Mouse (Mus musculus): ENCODE data around the gene Myof. TPM values are rescaled to one million over a fixed set of nuclear protein-coding genes. Genes with fewer than 3 reads are reported as not detected.

The Myof gene
- polyA plus RNA-seq, 1 experiment from 2014 or later: 5.7 TPM

- H3K9me3 ChIP-seq: no peaks in the 10 kb centered on the region
- no peak overlapping the region for H3K4me3 ChIP-seq
- H3K4me2 ChIP-seq: no peak overlapping the region
- H3K27ac ChIP-seq (replicated peaks): peak overlapping the region; percentile 77
- no peaks in the 10 kb centered on the region for H3K36me3 ChIP-seq
- no peaks in the 10 kb centered on the region for H3K27me3 ChIP-seq (replicated peaks)
- no peak for ATAC-seq (ENCODE audit: extremely low read depth, insufficient number of reproducible peaks, low FRiP score, low TSS enrichment)
- WGBS: 75% methylated on average over 8 of the region's 8 CpGs
- no peak overlapping the region for H3K9ac ChIP-seq
- peaks cover 58% of the 10 kb centered on the region for H3K4me1 ChIP-seq
Measured at GRCm38 (mm10) chr19:38026211-38026624, 17.2 kb downstream of the Myof start.

GRCm38 (mm10) chr19:38025254-38026041, 17.9 kb downstream of the Myof start:
- Histone ChIP-seq H3K27me3 (replicated peaks) (no peaks in the 10 kb centered on the region), H3K4me2 (peak overlapping the region; percentile 33), H3K4me3 (no peak overlapping the region), H3K9ac (no peak overlapping the region), H3K27ac (replicated peaks) (peak overlapping the region; percentile 77), H3K9me3 (no peaks in the 10 kb centered on the region), H3K36me3 (no peaks in the 10 kb centered on the region), H3K4me1 (peaks cover 52% of the 10 kb centered on the region)
- WGBS: 39% methylated on average over 8 of the region's 9 CpGs
- ATAC-seq (ENCODE audit: extremely low read depth, insufficient number of reproducible peaks, low FRiP score, low TSS enrichment): peak; percentile 57; the same call in 1 of the 2 replicates

- H3K27ac ChIP-seq (replicated peaks): 0 out of 2 replicates have a peak overlapping the region, but pooled peaks have one; percentile 5
- WGBS: 67% methylated on average over 4 of the region's 4 CpGs
- no peak overlapping the region for H3K4me3 ChIP-seq
- no peak overlapping the region for H3K9ac ChIP-seq
- peaks cover 43% of the 10 kb centered on the region for H3K4me1 ChIP-seq
- no peaks in the 10 kb centered on the region for H3K9me3 ChIP-seq
- H3K27me3 ChIP-seq (replicated peaks): no peaks in the 10 kb centered on the region
- H3K4me2 ChIP-seq: no peak overlapping the region
- no peak for ATAC-seq (ENCODE audit: extremely low read depth, insufficient number of reproducible peaks, low FRiP score, low TSS enrichment)
- no peaks in the 10 kb centered on the region for H3K36me3 ChIP-seq
Measured at GRCm38 (mm10) chr19:38023603-38024002, 19.8 kb downstream of the Myof start.

- no peaks in the 10 kb centered on the region for H3K9me3 ChIP-seq
- 0 out of 2 replicates have a peak overlapping the region, but pooled peaks have one; percentile 5 for H3K27ac ChIP-seq (replicated peaks)
- no peaks in the 10 kb centered on the region for H3K27me3 ChIP-seq (replicated peaks)
- peaks cover 34% of the 10 kb centered on the region for H3K4me1 ChIP-seq
- 44% methylated on average over 4 of the region's 4 CpGs for WGBS
- H3K36me3 ChIP-seq: no peaks in the 10 kb centered on the region
- no peak for ATAC-seq (ENCODE audit: extremely low read depth, insufficient number of reproducible peaks, low FRiP score, low TSS enrichment)
- no peak overlapping the region for H3K9ac ChIP-seq
- H3K4me2 ChIP-seq: no peak overlapping the region
- H3K4me3 ChIP-seq: no peak overlapping the region
Measured at GRCm38 (mm10) chr19:38022710-38023109, 20.7 kb downstream of the Myof start.

- H3K4me2 ChIP-seq: no peak overlapping the region
- no peaks in the 10 kb centered on the region for H3K9me3 ChIP-seq
- H3K4me3 ChIP-seq: no peak overlapping the region
- no peak overlapping the region for H3K9ac ChIP-seq
- H3K36me3 ChIP-seq: no peaks in the 10 kb centered on the region
- ATAC-seq (ENCODE audit: extremely low read depth, insufficient number of reproducible peaks, low FRiP score, low TSS enrichment): no peak
- H3K27ac ChIP-seq (replicated peaks): peak overlapping the region; percentile 36
- H3K4me1 ChIP-seq: peaks cover 9% of the 10 kb centered on the region
- WGBS: 60% methylated on average over 1 of the region's 1 CpGs
- H3K27me3 ChIP-seq (replicated peaks): no peaks in the 10 kb centered on the region
Measured at GRCm38 (mm10) chr19:38015873-38016254, 27.5 kb downstream of the Myof start.

GRCm38 (mm10) chr19:38015180-38015872, 28.1 kb downstream of the Myof start:
- Histone ChIP-seq H3K27ac (replicated peaks) (peak overlapping the region; percentile 36), H3K27me3 (replicated peaks) (no peaks in the 10 kb centered on the region)

GRCm38 (mm10) chr19:38014443-38014842, 28.9 kb downstream of the Myof start:
- H3K4me3 ChIP-seq: no peak overlapping the region
- no peaks in the 10 kb centered on the region for H3K9me3 ChIP-seq
- 59% methylated on average over 5 of the region's 5 CpGs for WGBS
- H3K9ac ChIP-seq: no peak overlapping the region
- H3K27ac ChIP-seq (replicated peaks): no peak overlapping the region
- peaks cover 9% of the 10 kb centered on the region for H3K4me1 ChIP-seq
- H3K27me3 ChIP-seq (replicated peaks): no peaks in the 10 kb centered on the region
- no peak overlapping the region for H3K4me2 ChIP-seq
- no peak for ATAC-seq (ENCODE audit: extremely low read depth, insufficient number of reproducible peaks, low FRiP score, low TSS enrichment)
- H3K36me3 ChIP-seq: no peaks in the 10 kb centered on the region

More at GRCm38 (mm10) chr19:38015180-38015872, 28.1 kb downstream of the Myof start:
- no peaks in the 10 kb centered on the region for H3K36me3 ChIP-seq
- WGBS: 13% methylated on average over 1 of the region's 1 CpGs
- no peak overlapping the region for H3K4me3 ChIP-seq
- ATAC-seq (ENCODE audit: extremely low read depth, insufficient number of reproducible peaks, low FRiP score, low TSS enrichment): no peak
- no peak overlapping the region for H3K9ac ChIP-seq
- peaks cover 9% of the 10 kb centered on the region for H3K4me1 ChIP-seq
- H3K9me3 ChIP-seq: no peaks in the 10 kb centered on the region
- no peak overlapping the region for H3K4me2 ChIP-seq

GRCm38 (mm10) chr19:38011379-38011778, 32.0 kb downstream of the Myof start:
- 62% methylated on average over 1 of the region's 1 CpGs for WGBS
- Histone ChIP-seq H3K4me3 (no peak overlapping the region), H3K9me3 (no peaks in the 10 kb centered on the region), H3K27me3 (replicated peaks) (no peaks in the 10 kb centered on the region), H3K4me2 (no peak overlapping the region), H3K36me3 (no peaks in the 10 kb centered on the region), H3K27ac (replicated peaks) (no peak overlapping the region), H3K9ac (no peak overlapping the region), H3K4me1 (peaks cover 9% of the 10 kb centered on the region)
- ATAC-seq (ENCODE audit: extremely low read depth, insufficient number of reproducible peaks, low FRiP score, low TSS enrichment): no peak

GRCm38 (mm10) chr19:38004809-38005380, 38.5 kb downstream of the Myof start:
- Histone ChIP-seq H3K9ac (no peak overlapping the region), H3K9me3 (no peaks in the 10 kb centered on the region), H3K4me3 (no peak overlapping the region), H3K27ac (replicated peaks) (peak overlapping the region; percentile 83), H3K4me2 (no peak overlapping the region), H3K27me3 (replicated peaks) (no peaks in the 10 kb centered on the region), H3K36me3 (no peaks in the 10 kb centered on the region), H3K4me1 (peaks cover 20% of the 10 kb centered on the region)
- ATAC-seq (ENCODE audit: extremely low read depth, insufficient number of reproducible peaks, low FRiP score, low TSS enrichment): no peak; the same call in 1 of the 2 replicates
- 74% methylated on average over 8 of the region's 8 CpGs for WGBS

- 52% methylated on average over 24 of the region's 24 CpGs for WGBS
- Histone ChIP-seq H3K9ac (0 out of 2 replicates have a peak overlapping the region, but pooled peaks have one; percentile 14), H3K36me3 (no peaks in the 10 kb centered on the region), H3K4me2 (no peak overlapping the region), H3K4me1 (peaks cover 20% of the 10 kb centered on the region), H3K27ac (replicated peaks) (peak overlapping the region; percentile 83), H3K27me3 (replicated peaks) (no peaks in the 10 kb centered on the region), H3K4me3 (no peak overlapping the region), H3K9me3 (no peaks in the 10 kb centered on the region)
- no peak for ATAC-seq (ENCODE audit: extremely low read depth, insufficient number of reproducible peaks, low FRiP score, low TSS enrichment)
Measured at GRCm38 (mm10) chr19:38003671-38004521, 39.5 kb downstream of the Myof start.

GRCm38 (mm10) chr19:38002816-38003215, 40.6 kb downstream of the Myof start:
- Histone ChIP-seq H3K4me3 (no peak overlapping the region), H3K4me1 (peaks cover 20% of the 10 kb centered on the region)

More at GRCm38 (mm10) chr19:38002816-38003215, 40.6 kb downstream of the Myof start:
- no peak overlapping the region for H3K4me2 ChIP-seq
- no peaks in the 10 kb centered on the region for H3K9me3 ChIP-seq
- H3K27me3 ChIP-seq (replicated peaks): no peaks in the 10 kb centered on the region
- H3K27ac ChIP-seq (replicated peaks): no peak overlapping the region
- no peak overlapping the region for H3K9ac ChIP-seq
- ATAC-seq (ENCODE audit: extremely low read depth, insufficient number of reproducible peaks, low FRiP score, low TSS enrichment): no peak
- H3K36me3 ChIP-seq: no peaks in the 10 kb centered on the region
- WGBS: 76% methylated on average over 4 of the region's 4 CpGs
